Mouse (Mus musculus) mesoderm, embryonic 11.5 days (tissue): ENCODE measurements around the gene Pcolce2.

Experiments used
- DNase-seq: peaks from one replicate; pipeline ENCODE4 v3.0.0-alpha.2; 2012; ENCODE audit warnings: low read depth, low spot score

Pcolce2 gene

GRCm38 (mm10) chr9:95705371-95705770, 68.0 kb downstream of the Pcolce2 start:
- no peak for DNase-seq

- no peak for DNase-seq
Measured at GRCm38 (mm10) chr9:95708943-95709342, 71.5 kb downstream of the Pcolce2 start.

GRCm38 (mm10) chr9:95712574-95712973, 75.2 kb downstream of the Pcolce2 start:
- no peak for DNase-seq

GRCm38 (mm10) chr9:95736238-95736637, 98.8 kb downstream of the Pcolce2 start:
- DNase-seq = no peak

- DNase-seq = no peak
Measured at GRCm38 (mm10) chr9:95744845-95745613, 107.6 kb downstream of the Pcolce2 start.

GRCm38 (mm10) chr9:95747298-95747697, 109.9 kb downstream of the Pcolce2 start:
- DNase-seq = no peak
